Mouse (Mus musculus): Measurements from ENCODE around the gene Barhl1. TPM values are rescaled to one million over a fixed set of nuclear protein-coding genes. Genes with fewer than 3 reads are reported as not detected.

Gene Barhl1
- not detected in 2 replicates for total RNA-seq (2015; ENCODE audit: low replicate concordance)
- total RNA-seq (2017; ENCODE audit: low replicate concordance) = 0.17 TPM in 1 of 2 replicates, not detected in the other

DNA sequence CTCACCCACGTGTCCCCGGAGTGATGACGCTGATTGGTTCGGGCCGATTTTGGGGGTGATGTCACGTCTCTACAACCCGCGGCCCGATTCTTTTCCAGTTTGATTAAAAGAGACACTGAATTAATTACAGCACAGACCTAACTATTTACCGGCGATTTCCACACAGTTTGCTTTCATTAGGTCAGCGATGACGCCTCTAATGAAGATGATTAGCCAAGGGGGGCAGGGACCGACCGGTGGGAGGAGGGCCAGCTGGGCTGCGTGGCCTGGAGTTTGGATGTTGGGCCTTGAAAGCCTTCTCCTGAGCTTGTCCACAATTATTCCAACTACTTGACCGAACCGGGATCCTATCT is at the start of gene Barhl1:
Gene Barhl1, minus strand, starts transcription at position 156 of the 353 bp plus-strand sequence.
- ATAC-seq (replicated peaks; ENCODE audit: low FRiP score, poor library complexity, severe bottlenecking) = no peak

DNA sequence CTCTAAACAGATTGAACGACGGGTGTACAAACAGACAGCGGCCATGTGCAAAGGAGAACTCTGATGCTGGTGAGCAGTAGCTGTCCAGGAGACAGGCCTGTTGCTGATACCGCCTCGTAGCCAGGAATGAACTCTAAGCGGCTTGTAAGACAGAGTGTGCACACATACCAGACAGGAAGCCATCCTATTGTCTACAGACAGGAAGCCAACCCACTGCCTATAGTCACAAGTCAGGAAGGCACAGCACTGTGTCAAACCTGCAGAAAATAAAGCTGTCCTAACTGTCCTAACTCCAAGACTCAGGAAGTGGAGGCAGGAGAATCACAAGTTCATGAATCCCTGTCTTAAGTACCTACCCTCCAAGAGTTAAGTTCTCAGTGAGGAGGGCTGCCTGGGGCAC is 47.1 kb upstream of the Barhl1 start:
- ATAC-seq (replicated peaks; ENCODE audit: low FRiP score, poor library complexity, severe bottlenecking) = no peak

DNA sequence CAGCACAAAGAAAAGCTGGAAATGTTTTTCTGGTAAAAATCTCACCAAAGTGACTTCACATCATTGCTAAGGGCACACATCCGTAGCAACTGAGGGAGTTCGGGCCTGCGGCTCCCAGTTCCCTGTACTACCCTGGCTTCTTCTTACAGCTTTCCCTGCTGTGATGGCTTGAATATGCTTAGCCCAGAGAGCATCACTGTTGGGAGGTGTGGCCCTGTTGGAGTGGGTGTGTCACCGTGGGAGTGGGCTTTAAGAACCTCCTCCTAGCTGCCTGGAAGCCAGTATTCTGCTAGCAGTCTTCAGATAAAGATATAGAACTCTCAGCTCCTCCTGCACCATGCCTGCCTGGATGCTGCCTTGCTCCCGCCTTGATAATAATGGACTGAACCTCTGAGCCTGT is 45.2 kb upstream of the Barhl1 start:
- no peak for ATAC-seq (replicated peaks; ENCODE audit: low FRiP score, poor library complexity, severe bottlenecking)

DNA sequence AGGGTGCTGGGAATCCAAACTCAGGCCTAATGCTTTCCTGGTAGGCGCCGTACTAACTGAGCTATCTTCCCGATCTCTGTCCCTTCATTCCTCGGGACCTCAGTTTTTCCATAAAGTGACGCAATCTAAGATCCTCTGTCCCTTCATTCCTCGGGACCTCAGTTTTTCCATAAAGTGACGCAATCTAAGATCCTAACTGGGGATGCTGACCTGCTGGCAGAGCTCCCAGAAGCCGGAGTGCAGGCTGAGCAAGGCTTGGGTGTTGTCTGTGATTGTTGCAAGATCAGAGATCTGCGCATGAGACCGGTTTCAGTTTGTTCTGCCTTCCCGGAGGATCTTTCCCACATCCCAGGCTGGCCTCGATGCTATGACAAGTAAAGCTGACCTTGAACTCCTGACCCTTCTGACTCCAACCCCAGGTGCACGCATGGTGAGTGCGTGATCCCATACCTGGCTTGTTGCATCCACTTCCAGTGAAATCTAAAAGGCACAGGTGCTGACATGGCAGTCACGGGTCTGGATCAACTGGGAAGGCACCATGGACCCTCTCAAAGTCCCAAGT is 44.6 kb upstream of the Barhl1 start:
- ATAC-seq (replicated peaks; ENCODE audit: low FRiP score, poor library complexity, severe bottlenecking) = no peak

DNA sequence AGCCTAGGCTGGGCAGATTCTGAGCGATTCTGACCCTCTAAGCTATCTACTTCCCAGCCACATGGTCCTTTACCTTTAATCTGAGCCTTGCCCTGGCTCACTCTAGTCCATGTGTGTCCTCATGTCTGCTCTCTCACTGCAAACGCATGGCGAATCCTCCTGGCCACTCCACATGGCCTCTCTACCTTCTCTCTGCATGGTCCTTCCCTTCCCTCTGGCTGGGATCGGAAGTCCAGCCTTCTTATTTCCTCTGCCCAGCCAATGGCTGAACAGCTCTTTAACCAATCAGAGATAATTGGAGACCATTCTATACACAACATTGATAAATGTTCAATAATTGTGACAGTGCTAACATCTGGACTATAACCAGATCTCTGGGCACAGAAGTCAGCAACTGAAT is 40.4 kb upstream of the Barhl1 start:
- ATAC-seq (replicated peaks; ENCODE audit: low FRiP score, poor library complexity, severe bottlenecking) = no peak

DNA sequence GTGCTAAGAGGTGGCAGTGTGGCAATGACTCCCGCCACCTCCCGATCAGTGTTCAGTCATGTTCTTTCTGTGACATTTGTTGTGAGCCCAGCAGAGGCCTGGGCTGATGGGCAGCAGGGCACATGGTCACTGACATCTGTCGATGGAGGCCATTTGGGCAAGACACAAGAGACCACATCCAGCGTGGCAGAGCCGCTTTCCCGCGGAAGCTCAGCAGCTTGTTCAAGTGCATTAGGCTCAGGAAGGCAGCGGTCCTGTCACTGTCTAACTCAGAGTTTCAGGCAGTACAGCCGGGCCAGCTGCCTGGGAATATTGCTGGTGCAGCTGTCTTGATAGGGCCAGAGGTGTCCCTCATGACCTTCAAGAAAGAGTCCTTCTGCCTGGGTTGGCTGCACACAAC is 38.1 kb upstream of the Barhl1 start:
- no peak for ATAC-seq (replicated peaks; ENCODE audit: low FRiP score, poor library complexity, severe bottlenecking)

DNA sequence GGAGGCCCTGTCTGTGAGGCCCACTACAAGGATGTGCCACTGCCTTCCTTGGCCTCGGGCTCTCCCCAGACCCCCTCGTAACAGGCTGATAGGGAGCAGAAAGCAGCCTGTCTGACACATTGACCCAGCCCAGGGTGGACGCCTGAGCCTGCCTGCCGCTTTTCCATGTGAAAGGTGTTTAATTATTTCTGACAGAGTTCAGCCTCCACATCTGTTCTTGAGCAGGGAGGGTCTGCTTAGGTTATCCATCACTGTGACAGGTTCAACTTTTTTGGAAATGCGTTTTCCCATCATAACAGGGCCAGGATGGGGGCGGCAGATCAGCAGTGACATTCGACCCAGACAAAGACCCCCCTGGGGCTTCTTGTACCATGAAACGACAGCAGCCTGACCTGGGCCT is 36.5 kb upstream of the Barhl1 start:
- no peak for ATAC-seq (replicated peaks; ENCODE audit: low FRiP score, poor library complexity, severe bottlenecking)

DNA sequence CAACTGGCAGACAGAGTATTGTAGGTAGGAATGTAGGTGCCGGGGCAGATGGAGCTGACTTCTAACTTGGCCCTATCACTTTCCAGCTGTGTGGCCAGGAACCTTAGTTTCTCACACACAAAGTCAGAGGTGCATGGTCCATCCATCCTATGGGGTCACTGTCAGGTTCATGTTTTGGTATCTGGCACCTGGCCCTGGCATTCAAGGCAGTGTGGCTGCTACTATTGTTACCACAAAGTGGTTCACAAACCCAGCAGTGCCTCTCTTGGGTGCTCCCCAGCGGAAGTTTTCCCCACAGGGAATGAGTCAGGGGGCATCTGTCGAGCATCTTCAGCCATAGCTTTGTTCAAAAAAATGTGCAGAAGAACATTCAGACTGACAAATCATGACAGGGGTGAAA is 29.8 kb upstream of the Barhl1 start:
- ATAC-seq (replicated peaks; ENCODE audit: low FRiP score, poor library complexity, severe bottlenecking) = no peak

DNA sequence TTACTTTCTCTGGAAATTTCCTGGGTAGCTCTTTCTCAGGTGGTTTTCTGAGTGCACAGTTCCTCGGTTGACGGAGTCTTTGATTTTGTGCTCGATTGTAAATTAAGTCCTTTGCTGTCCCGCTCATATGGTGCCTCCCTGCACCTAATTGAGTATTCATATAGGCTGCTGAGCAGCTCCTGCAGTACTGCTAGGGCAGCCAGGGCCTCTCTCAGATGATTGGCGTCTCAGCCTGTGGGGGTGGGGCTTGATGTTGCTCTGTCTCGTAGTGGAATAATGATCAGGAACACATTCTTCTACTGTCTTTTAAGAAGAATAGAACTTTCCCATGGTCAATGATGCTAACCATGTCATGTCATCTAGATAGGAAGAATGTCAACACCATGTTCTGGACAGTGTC is 28.9 kb upstream of the Barhl1 start:
- no peak for ATAC-seq (replicated peaks; ENCODE audit: low FRiP score, poor library complexity, severe bottlenecking)

DNA sequence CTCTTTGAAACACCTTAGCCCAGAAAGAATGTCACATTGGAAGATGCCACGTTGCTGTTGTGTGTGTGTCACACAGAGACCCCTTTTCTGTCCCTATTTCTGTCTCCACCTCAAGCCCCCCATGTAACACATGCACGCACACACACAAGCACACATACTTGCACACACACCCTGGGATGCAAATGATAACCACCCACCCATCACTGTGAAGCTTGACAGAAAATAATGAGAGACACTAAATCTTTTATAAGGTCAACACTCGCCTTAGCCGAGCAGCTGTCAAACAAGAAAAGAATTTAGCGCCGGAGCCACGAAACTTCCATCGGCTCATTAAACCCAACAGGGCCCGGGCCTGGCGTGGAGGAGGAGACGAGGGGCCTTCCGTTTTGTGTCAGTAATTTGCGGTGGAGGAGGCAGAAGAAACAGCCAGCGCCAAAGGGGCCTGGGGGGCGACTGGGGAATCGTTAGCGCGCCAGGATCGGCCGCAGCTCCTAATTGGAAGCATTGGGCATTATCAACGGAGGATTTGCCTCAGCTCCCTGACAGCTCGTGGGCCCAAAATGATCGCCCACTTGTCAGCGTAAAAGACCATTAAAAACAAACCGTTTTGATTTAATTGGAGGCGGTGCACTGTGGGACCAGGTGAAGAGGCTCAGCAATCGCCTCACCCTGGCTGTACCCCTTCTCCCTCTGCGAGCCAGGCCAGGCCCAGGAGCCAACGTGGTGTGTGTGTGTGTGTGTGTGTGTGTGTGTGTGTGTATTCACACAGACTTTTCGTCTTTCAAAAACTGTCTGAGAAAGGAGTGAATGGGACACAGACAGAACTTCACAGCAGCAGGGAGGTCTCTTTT is 27.4 kb upstream of the Barhl1 start:
- no peak for ATAC-seq (replicated peaks; ENCODE audit: low FRiP score, poor library complexity, severe bottlenecking)

DNA sequence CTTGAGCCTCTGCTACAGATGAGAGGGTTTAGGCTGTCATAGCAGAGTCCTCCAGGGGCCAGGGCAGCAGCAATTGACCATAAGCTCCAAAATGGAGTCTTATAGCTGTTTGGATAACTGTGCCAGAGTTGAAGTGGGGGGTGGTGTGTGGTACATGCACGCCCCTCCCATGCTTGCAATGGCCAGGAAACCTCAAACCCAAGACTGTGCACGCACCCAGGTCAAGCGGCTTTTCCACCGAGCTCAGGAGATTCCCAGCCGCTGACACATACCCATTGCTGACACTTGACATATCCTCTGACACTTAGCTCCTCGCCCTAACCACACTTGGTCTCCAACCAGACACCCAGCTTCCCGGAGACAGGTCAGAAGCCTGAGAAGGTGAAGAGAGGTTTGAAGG is 22.5 kb upstream of the Barhl1 start:
- no peak for ATAC-seq (replicated peaks; ENCODE audit: low FRiP score, poor library complexity, severe bottlenecking)

DNA sequence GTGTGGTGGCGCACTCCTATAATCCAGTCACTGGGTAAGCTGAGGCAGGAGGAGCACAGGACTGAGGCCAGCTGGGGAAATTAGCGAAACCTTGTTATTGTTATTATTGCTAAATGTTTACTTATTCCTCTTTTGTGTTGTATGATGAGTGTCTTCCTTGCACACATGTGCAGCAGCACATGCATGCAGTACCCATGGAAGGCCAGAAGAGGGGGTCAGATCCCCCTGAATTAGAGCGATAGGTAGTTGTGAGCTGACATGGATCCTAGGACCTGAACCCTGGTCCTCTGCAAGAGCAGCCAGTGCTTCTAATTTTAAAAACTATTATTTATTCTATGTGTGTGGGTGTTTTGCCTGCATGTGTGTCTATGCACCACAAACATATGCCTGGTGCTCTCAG is 14.1 kb upstream of the Barhl1 start:
- no peak for ATAC-seq (replicated peaks; ENCODE audit: low FRiP score, poor library complexity, severe bottlenecking)

DNA sequence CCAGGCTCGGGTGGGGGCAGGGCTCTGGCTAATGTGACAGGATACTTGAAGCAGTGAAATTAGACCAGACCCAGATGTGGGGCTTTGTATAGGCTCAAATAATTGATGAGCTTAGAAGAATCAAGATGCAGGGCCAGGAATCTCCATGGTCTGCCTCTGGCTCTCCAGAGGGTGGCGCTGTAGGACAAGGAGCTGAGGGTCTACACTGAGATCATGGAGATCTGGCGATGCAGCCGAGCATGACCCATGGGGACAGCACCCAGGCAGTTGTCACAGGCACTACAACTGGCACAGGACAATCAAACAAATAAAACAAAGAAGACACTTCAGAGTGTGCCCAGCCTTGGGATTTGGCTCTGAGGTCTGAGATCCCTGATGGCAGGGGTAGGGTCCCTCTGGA is 7.4 kb upstream of the Barhl1 start:
- ATAC-seq (replicated peaks; ENCODE audit: low FRiP score, poor library complexity, severe bottlenecking) = no peak

DNA sequence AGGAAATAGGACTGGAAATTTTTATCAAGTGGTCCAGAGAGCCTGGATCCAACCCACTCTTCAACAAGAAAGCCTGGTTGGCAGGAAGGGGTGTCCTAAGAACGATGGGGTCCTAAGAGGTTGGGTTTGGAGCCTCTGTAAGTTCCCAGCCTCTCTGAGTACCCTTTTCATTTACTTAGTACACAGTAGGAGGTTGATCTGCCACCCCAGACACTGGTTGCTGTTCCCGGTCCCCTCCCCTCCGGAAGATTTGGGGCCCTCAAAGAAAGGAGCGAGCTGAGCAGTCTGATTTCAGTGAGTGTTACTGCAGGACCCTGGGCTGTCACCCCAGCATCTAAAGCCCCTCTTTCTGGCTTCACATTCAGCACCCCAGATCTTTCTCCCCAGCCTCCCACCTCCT is 2.5 kb upstream of the Barhl1 start:
- ATAC-seq (replicated peaks; ENCODE audit: low FRiP score, poor library complexity, severe bottlenecking) = no peak

DNA sequence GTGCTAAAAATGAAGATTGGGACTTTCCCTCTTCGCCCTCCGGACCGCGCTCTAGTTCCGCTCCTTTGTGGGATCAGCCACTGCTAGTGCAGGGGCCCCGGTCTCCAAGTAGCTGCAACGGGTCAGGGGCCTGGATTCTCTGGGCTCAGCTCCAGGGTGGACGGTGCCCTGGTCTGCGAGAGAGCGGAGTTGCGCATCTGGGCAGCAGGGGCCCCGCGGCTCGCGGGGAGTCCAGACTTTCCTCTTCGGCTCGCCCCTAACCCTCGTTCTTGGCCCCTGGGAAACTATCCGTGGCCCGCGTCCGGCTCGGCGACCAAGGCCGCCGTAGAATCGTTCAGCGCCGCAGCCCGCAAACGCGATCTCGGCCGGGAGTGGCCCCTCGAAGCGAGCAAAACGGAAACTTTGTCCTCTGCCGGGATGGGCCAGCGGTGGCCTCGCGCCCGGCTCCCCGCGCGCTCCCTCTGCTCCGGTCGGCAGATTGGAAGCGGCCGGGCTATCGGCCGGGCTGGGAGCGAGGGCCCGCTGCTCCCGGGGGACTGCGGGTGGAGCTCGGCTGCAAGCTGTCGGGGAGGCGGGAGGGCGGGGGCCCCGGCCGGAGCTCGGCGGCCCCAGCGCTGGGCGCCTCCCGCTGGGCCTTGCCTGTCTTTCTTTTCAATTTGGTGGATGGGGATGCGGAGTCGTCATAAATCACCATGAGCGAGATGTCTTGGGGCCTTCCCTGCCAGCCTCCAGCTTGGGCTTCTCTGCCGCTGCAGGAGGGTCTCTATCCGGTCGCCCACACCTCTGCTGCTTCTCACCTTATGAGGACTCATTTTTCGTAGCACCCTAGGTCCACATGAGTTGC is 1.3 kb upstream of the Barhl1 start:
- ATAC-seq (replicated peaks; ENCODE audit: low FRiP score, poor library complexity, severe bottlenecking) = no peak

DNA sequence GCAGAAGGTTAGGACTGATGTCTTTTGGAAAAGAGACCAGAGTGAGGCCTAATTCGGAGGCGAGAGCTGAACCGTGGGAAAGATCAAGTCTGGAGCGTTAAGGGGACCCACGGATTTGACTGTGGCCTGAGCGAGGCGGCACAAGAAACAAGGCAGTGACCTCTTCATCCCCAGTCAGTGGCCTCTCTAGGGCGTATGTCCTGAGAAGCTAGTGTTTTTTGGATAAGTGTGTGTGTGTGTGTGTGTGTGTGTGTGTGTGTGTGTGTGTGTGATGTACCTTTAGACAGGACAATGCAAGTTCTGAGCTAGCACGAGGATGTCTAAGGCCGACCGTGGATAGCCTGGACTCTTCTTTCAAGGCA is 669 bp upstream of the Barhl1 start:
- ATAC-seq (replicated peaks; ENCODE audit: low FRiP score, poor library complexity, severe bottlenecking) = no peak

DNA sequence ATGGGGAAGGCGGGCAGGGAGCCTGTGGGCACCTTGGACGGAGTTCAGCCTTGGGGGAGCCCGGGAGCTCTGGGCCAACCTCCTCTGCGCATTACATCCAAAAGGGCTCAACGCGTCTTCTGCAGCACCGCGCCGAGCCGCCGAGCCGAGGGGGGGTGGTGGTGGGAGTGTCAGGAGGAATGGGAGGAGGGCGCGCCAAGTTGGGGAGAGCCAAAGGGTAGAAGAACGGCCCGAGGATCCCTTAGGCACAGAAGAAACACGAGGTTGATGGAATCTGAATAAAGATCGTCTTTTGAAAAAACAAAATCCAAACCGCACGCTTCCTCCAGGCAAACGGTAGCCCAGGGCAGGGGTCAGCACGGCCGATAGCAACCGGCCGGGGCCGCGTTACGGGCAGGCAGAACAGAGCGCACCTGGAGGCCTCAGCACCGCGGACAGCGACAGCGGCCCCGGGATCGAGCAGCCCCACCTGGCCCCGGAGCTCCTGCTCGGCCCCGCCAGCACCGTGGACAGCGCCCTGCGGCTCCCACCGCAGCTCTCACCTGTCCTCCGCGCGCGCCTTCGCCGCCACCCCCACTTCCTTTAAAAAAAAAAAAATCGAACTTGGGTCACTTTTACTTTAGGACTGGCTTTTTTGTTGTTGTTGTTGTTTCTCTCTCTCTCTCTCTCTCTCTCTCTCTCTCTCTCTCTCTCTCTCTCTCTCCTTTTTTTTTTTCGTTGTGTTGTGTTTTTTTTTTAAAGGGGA is 528 bp downstream of the Barhl1 start:
- no peak for ATAC-seq (replicated peaks; ENCODE audit: low FRiP score, poor library complexity, severe bottlenecking)

DNA sequence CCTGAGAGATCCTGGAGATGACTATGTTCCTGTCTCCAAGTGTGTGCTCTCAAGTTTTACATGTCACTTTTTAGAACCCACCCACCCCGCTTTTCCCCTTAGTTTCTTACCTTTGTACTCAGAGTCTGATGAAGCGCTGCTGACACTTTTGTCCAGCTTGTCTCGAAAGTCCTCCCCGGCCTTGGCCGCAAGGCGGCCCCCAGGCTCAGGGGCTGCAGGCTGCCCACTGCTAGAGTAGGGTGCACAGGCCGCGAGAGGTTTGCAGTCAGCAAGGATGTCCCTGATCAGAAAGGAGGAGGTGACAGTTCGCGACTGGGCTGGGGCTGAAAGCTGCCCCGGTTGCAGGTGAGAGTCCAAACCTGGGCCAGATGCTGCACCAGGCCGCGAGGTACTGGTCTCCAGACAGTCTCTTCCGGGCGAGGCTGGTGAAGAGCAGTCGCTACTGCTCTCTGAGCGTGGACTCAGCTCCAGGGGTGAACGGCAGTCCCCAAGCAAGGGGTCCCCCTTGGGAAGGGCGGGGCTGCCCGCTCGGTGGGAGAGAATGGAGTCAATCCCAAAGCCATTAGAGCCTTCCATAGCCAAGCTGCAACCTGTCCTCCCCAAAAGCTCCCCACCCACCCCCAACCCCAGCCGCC is 1.2 kb downstream of the Barhl1 start:
- no peak for ATAC-seq (replicated peaks; ENCODE audit: low FRiP score, poor library complexity, severe bottlenecking)

DNA sequence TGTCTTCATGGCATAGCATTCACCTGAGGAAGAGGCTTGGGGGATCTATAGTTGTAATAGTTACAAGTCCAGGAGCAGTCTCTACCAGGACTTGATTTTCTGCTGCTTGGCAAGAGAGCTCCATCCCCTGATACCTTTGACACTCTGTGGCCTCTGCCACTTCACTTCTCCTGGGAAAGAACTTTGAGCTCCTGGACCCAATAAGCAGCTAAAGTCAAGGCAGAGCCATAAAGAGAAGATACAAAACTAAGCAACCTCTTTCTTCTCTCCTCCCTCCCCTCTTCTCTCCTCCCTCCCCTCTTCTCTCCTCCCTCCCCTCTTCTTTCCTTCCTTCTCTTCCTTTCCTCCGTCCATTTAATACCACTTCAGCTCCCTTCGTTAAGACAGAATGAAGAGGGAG is 2.3 kb downstream of the Barhl1 start:
- ATAC-seq (replicated peaks; ENCODE audit: low FRiP score, poor library complexity, severe bottlenecking) = no peak

DNA sequence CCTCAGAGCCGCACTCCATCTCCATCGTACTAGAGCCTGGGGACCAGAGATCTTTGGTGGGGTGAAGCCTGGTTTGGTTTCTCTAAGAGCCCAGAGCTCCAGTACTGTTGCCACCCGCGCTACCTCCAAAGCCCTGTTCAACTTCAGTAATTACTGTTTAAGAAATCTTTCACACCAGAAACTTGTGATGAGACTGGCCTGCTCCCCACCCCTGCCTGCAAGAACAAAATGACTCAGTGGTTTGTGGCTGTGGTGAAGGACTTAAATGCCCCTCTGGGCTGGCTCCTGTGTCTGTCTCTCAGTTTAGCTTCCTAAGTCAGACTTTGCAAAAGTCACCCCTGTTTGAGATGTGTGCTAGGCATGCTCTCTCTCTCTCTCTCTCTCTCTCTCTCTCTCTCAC is 3.5 kb downstream of the Barhl1 start:
- ATAC-seq (replicated peaks; ENCODE audit: low FRiP score, poor library complexity, severe bottlenecking) = no peak
